Mouse (Mus musculus) kidney, postnatal 14 days (tissue): ENCODE data around the gene Cntfr.

ENCODE experiments used
- DNase-seq: peaks from one replicate; pipeline ENCODE4 v3.0.0; 2022; ENCODE audit warnings: mixed read lengths

Gene Cntfr

GRCm38 (mm10) chr4:41677006-41677629 is 19.8 kb downstream of the Cntfr start:
- peak; percentile 74 for DNase-seq

GRCm38 (mm10) chr4:41676248-41677005 is 20.5 kb downstream of the Cntfr start:
- no peak for DNase-seq

- no peak for DNase-seq
These were observed 23.7 kb downstream of the Cntfr start for GRCm38 (mm10) chr4:41673186-41673585.

- no peak for DNase-seq
These were observed 24.3 kb downstream of the Cntfr start for GRCm38 (mm10) chr4:41672522-41672963.

GRCm38 (mm10) chr4:41671963-41672480 is 24.9 kb downstream of the Cntfr start:
- DNase-seq, result no peak

GRCm38 (mm10) chr4:41671500-41671899 is 25.4 kb downstream of the Cntfr start:
- DNase-seq, result no peak

GRCm38 (mm10) chr4:41670836-41671235 is 26.1 kb downstream of the Cntfr start:
- no peak for DNase-seq

- DNase-seq, result no peak
These were observed 30.2 kb downstream of the Cntfr start for GRCm38 (mm10) chr4:41666646-41667045.

GRCm38 (mm10) chr4:41665009-41665675 is 31.7 kb downstream of the Cntfr start:
- DNase-seq, result peak; percentile 49

- peak; percentile 44 for DNase-seq
These were observed 32.4 kb downstream of the Cntfr start for GRCm38 (mm10) chr4:41664533-41664932.

- no peak for DNase-seq
These were observed 33.3 kb downstream of the Cntfr start for GRCm38 (mm10) chr4:41663614-41664013.

GRCm38 (mm10) chr4:41662723-41663122 is 34.2 kb downstream of the Cntfr start:
- no peak for DNase-seq

- DNase-seq, result peak; percentile 75
These were observed 35.9 kb downstream of the Cntfr start for GRCm38 (mm10) chr4:41660851-41661430.

GRCm38 (mm10) chr4:41659556-41659955 is 37.3 kb downstream of the Cntfr start:
- no peak for DNase-seq

- DNase-seq, result peak; percentile 71
These were observed 38.1 kb downstream of the Cntfr start for GRCm38 (mm10) chr4:41658566-41659384.

GRCm38 (mm10) chr4:41655525-41655924 is 41.4 kb downstream of the Cntfr start:
- no peak for DNase-seq

GRCm38 (mm10) chr4:41654217-41654616 is 42.7 kb downstream of the Cntfr start:
- peak; percentile 78 for DNase-seq

- no peak for DNase-seq
These were observed 43.2 kb downstream of the Cntfr start for GRCm38 (mm10) chr4:41653730-41654129.

- DNase-seq, result peak; percentile 80
These were observed 43.6 kb downstream of the Cntfr start for GRCm38 (mm10) chr4:41653296-41653695.

- no peak for DNase-seq
These were observed 48.3 kb downstream of the Cntfr start for GRCm38 (mm10) chr4:41648627-41649026.

- DNase-seq, result no peak
These were observed 48.7 kb downstream of the Cntfr start for GRCm38 (mm10) chr4:41648157-41648556.

- DNase-seq, result peak; percentile 52
These were observed 51.4 kb downstream of the Cntfr start for GRCm38 (mm10) chr4:41645488-41645887.
